Mouse (Mus musculus): ENCODE data around the gene Thbs1. TPM values are rescaled to one million over a fixed set of nuclear protein-coding genes. Genes with fewer than 3 reads are reported as not detected.

Thbs1 gene
- total RNA-seq (2021): 10 to 100 TPM; 71.1 to 73.2 TPM
- long read RNA-seq, experiment 1, full-length matches to known transcripts: 15 of 40 reads
- long read RNA-seq, experiment 1, partial matches to known transcripts: 11 of 40 reads
- long read RNA-seq, experiment 1, other reads (novel, unspliced or antisense): 14 of 40 reads
- long read RNA-seq, experiment 2, full-length matches to known transcripts: 22 of 54 reads
- long read RNA-seq, experiment 2, partial matches to known transcripts: 15 of 54 reads
- long read RNA-seq, experiment 2, other reads (novel, unspliced or antisense): 17 of 54 reads

GRCm38 (mm10) chr2:118111488-118112131, at the start of gene Thbs1:
Gene Thbs1, plus strand, starts transcription at chr2:118111876.
- DNase-seq (ENCODE audit: low spot score in 2 of 2): peak; percentile 65 to 86

- peak in 1 of 2 experiments; percentile 40 for DNase-seq (ENCODE audit: low spot score in 2 of 2)
Measured at GRCm38 (mm10) chr2:118064121-118064764, 47.4 kb upstream of the Thbs1 start.

- no peak for DNase-seq (ENCODE audit: low spot score in 2 of 2)
Measured at GRCm38 (mm10) chr2:118066065-118066770, 45.5 kb upstream of the Thbs1 start.

GRCm38 (mm10) chr2:118069975-118070374, 41.7 kb upstream of the Thbs1 start:
- DNase-seq (ENCODE audit: low spot score in 2 of 2): no peak

GRCm38 (mm10) chr2:118072811-118073372, 38.8 kb upstream of the Thbs1 start:
- peak in 1 of 2 experiments; percentile 23 for DNase-seq (ENCODE audit: low spot score in 2 of 2)

- no peak for DNase-seq (ENCODE audit: low spot score in 2 of 2)
Measured at GRCm38 (mm10) chr2:118074030-118074429, 37.6 kb upstream of the Thbs1 start.

GRCm38 (mm10) chr2:118075165-118075564, 36.5 kb upstream of the Thbs1 start:
- no peak for DNase-seq (ENCODE audit: low spot score in 2 of 2)

- peak in 1 of 2 experiments; percentile 33 for DNase-seq (ENCODE audit: low spot score in 2 of 2)
Measured at GRCm38 (mm10) chr2:118079131-118079530, 32.5 kb upstream of the Thbs1 start.

GRCm38 (mm10) chr2:118081581-118081980, 30.1 kb upstream of the Thbs1 start:
- DNase-seq (ENCODE audit: low spot score in 2 of 2): no peak

GRCm38 (mm10) chr2:118083652-118084051, 28.0 kb upstream of the Thbs1 start:
- no peak for DNase-seq (ENCODE audit: low spot score in 2 of 2)

- DNase-seq (ENCODE audit: low spot score in 2 of 2): no peak
Measured at GRCm38 (mm10) chr2:118084693-118085092, 27.0 kb upstream of the Thbs1 start.

- no peak for DNase-seq (ENCODE audit: low spot score in 2 of 2)
Measured at GRCm38 (mm10) chr2:118085647-118086046, 26.0 kb upstream of the Thbs1 start.

- DNase-seq (ENCODE audit: low spot score in 2 of 2): no peak
Measured at GRCm38 (mm10) chr2:118087044-118087726, 24.5 kb upstream of the Thbs1 start.

GRCm38 (mm10) chr2:118091226-118091625, 20.4 kb upstream of the Thbs1 start:
- DNase-seq (ENCODE audit: low spot score in 2 of 2): peak in 1 of 2 experiments; percentile 35

- DNase-seq (ENCODE audit: low spot score in 2 of 2): no peak
Measured at GRCm38 (mm10) chr2:118099104-118099503, 12.6 kb upstream of the Thbs1 start.

- no peak for DNase-seq (ENCODE audit: low spot score in 2 of 2)
Measured at GRCm38 (mm10) chr2:118102169-118102568, 9.5 kb upstream of the Thbs1 start.

- DNase-seq (ENCODE audit: low spot score in 2 of 2): peak in 1 of 2 experiments; percentile 62
Measured at GRCm38 (mm10) chr2:118110225-118110915, 1.3 kb upstream of the Thbs1 start.

GRCm38 (mm10) chr2:118111116-118111487, 574 bp upstream of the Thbs1 start:
- peak; percentile 80 to 89 for DNase-seq (ENCODE audit: low spot score in 2 of 2)

GRCm38 (mm10) chr2:118112438-118112837, 762 bp downstream of the Thbs1 start:
- DNase-seq (ENCODE audit: low spot score in 2 of 2): no peak
